Mouse (Mus musculus) limb, embryonic 10.5 days (tissue): Measurements from ENCODE around the gene Gm11757. TPM values are rescaled to one million over a fixed set of nuclear protein-coding genes. Genes with fewer than 3 reads are reported as not detected.
"Not testable (repeated sequence)": the region's sequence is repeated elsewhere in the genome, so short reads cannot be mapped to it uniquely, and the experiment has no call there.

Experiments used
- DNase-seq: peaks from one replicate; pipeline ENCODE4 v3.0.0-alpha.2; 2017; ENCODE audit warnings: low spot score
- H3K27ac ChIP-seq: fragments of 300-500 bp; sonication (generic); 2 replicates; pipeline ENCODE4 v1.5.1; 2016; ENCODE audit warnings: mild to moderate bottlenecking
- H3K27me3 ChIP-seq: fragments of 300-500 bp; sonication (generic); 2 replicates; pipeline ENCODE4 v1.6.1; 2016; ENCODE audit warnings: low read depth, mild to moderate bottlenecking; ENCODE audit not compliant: poor library complexity, severe bottlenecking
- H3K36me3 ChIP-seq: fragments of 300-500 bp; sonication (generic); 2 replicates; pipeline ENCODE4 v1.6.1; 2016; ENCODE audit warnings: mild to moderate bottlenecking, moderate library complexity
- H3K4me1 ChIP-seq: fragments of 300-500 bp; sonication (generic); 2 replicates; pipeline ENCODE4 v1.6.1; 2016
- H3K4me3 ChIP-seq: fragments of 300-500 bp; sonication (generic); 2 replicates; pipeline ENCODE4 v1.5.1; 2016; ENCODE audit warnings: mild to moderate bottlenecking, moderate library complexity
- H3K9me3 ChIP-seq: fragments of 300-500 bp; sonication (generic); replicated peaks from 2 replicates; pipeline ENCODE4 v1.6.1; 2016; ENCODE audit warnings: mild to moderate bottlenecking
- WGBS: fragments of 180-500 bp; shearing (Covaris S2); methylation state at CpG from one replicate; pipeline ENCODE4 v1.1.7; 2016; 5-methylcytosine and 5-hydroxymethylcytosine counted together
- polyA plus RNA-seq: library from polyadenylated mRNA; unstranded; fragments of >200 nt; fragmentation: Nextera tagmentation; extraction: Ambion mirVana; gene quantifications from 2 replicates; pipeline ENCODE4 v1.2.1, GENCODE M21; 2016

The Gm11757 gene
- not detected in 2 replicates for polyA plus RNA-seq

DNA sequence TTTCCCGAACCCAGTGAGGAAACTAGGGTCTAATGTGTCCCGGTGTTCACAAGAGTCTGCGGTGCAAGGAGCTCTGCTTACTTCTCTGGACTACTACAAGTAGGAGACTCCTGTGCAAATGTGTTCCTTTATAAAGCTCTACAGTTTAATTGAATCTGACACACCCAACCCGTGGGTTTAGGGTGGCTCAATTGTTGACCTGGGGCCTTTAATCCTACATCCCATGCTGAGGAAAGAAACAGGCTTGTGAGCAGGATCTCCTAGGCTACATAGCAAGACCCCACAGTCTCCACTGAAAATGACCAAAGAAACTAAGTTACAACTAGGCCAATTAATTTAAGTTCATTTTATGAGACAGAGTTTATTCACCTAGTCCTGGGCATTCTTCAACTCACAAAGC, at the start of gene Gm11757:
Gm11757 (minus strand) TSS at position 101 of the 400 bp plus-strand sequence.
- WGBS = no CpG with 5 or more reads among the region's 4 CpGs
- not testable (repeated sequence) for DNase-seq

DNA sequence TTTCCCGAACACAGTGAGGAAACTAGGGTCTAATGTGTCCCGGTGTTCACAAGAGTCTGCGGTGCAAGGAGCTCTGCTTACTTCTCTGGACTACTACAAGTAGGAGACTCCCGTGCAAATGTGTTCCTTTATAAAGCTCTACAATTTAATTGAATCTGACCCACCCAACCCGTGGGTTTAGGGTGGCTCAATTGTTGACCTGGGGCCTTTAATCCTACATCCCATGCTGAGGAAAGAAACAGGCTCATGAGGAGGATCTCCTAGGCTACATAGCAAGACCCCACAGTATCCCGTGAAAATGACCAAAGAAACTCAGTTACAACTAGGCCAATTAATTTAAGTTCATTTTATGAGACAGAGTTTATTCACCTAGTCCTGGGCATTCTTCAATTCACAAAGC, 29.7 kb upstream of the Gm11757 start, which contains the start of gene Gm11756:
Gm11756 (minus strand) TSS at position 101 of the 400 bp plus-strand sequence.
- not testable (repeated sequence) for H3K9me3 ChIP-seq

More for the DNA sequence above, at the start of gene Gm11757:
- H3K27ac ChIP-seq, H3K27me3 ChIP-seq, H3K9me3 ChIP-seq, H3K4me3 ChIP-seq, H3K4me1 ChIP-seq, H3K36me3 ChIP-seq: not testable (repeated sequence)

DNA sequence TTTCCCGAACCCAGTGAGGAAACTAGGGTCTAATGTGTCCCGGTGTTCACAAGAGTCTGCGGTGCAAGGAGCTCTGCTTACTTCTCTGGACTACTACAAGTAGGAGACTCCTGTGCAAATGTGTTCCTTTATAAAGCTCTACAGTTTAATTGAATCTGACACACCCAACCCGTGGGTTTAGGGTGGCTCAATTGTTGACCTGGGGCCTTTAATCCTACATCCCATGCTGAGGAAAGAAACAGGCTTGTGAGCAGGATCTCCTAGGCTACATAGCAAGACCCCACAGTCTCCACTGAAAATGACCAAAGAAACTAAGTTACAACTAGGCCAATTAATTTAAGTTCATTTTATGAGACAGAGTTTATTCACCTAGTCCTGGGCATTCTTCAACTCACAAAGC, 14.9 kb upstream of the Gm11757 start, which contains the start of gene Gm13871:
Gm13871 (minus strand) TSS at position 101 of the 400 bp plus-strand sequence.
- not testable (repeated sequence) for H3K4me1 ChIP-seq, DNase-seq, H3K27ac ChIP-seq, H3K27me3 ChIP-seq, H3K36me3 ChIP-seq, H3K4me3 ChIP-seq, H3K9me3 ChIP-seq
- no CpG with 5 or more reads among the region's 4 CpGs for WGBS

More for the DNA sequence above, 29.7 kb upstream of the Gm11757 start, which contains the start of gene Gm11756:
- not testable (repeated sequence) for H3K4me1 ChIP-seq, DNase-seq, H3K27me3 ChIP-seq, H3K4me3 ChIP-seq, H3K27ac ChIP-seq, H3K36me3 ChIP-seq
- 89% methylated on average over 6 of the region's 6 CpGs for WGBS

DNA sequence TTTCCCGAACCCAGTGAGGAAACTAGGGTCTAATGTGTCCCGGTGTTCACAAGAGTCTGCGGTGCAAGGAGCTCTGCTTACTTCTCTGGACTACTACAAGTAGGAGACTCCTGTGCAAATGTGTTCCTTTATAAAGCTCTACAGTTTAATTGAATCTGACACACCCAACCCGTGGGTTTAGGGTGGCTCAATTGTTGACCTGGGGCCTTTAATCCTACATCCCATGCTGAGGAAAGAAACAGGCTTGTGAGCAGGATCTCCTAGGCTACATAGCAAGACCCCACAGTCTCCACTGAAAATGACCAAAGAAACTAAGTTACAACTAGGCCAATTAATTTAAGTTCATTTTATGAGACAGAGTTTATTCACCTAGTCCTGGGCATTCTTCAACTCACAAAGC, 14.7 kb downstream of the Gm11757 start, which contains the start of gene Gm11758:
Gm11758 (minus strand) TSS at position 101 of the 400 bp plus-strand sequence.
- H3K27me3 ChIP-seq, H3K4me3 ChIP-seq, H3K4me1 ChIP-seq, H3K36me3 ChIP-seq, H3K27ac ChIP-seq, DNase-seq, H3K9me3 ChIP-seq: not testable (repeated sequence)
- WGBS = no CpG with 5 or more reads among the region's 4 CpGs

Other genes with a start within 250 kb of the Gm11757 start
- not detected in 2 replicates for gene Gm11239, start 222.8 kb downstream of the Gm11757 start, polyA plus RNA-seq
- not detected in 2 replicates for gene Gm428, start 207.6 kb downstream of the Gm11757 start, polyA plus RNA-seq
- gene Rasef, start 100.1 kb downstream of the Gm11757 start, polyA plus RNA-seq = 0.74 and 1.1 TPM in 2 replicates
- not detected in 2 replicates for gene Gm11758, start 14.8 kb downstream of the Gm11757 start, polyA plus RNA-seq
- gene Gm13871, start 14.8 kb upstream of the Gm11757 start, polyA plus RNA-seq = not detected in 2 replicates
- gene Gm11756, start 29.6 kb upstream of the Gm11757 start, polyA plus RNA-seq = not detected in 2 replicates
- 0.38 TPM in 1 of 2 replicates, not detected in the other for gene 2310002L09Rik, start 59.7 kb upstream of the Gm11757 start, polyA plus RNA-seq
- gene Frmd3, start 122.3 kb upstream of the Gm11757 start, polyA plus RNA-seq = 0.46 and 0.49 TPM in 2 replicates